Mouse (Mus musculus): ENCODE measurements at regions not wholly inside any gene's neighbourhood (a gene's known extent, or its start where the extent isn't known, plus 50 kb on each side); places are given as distances from the start of the nearest gene placed in this dataset.

DNA sequence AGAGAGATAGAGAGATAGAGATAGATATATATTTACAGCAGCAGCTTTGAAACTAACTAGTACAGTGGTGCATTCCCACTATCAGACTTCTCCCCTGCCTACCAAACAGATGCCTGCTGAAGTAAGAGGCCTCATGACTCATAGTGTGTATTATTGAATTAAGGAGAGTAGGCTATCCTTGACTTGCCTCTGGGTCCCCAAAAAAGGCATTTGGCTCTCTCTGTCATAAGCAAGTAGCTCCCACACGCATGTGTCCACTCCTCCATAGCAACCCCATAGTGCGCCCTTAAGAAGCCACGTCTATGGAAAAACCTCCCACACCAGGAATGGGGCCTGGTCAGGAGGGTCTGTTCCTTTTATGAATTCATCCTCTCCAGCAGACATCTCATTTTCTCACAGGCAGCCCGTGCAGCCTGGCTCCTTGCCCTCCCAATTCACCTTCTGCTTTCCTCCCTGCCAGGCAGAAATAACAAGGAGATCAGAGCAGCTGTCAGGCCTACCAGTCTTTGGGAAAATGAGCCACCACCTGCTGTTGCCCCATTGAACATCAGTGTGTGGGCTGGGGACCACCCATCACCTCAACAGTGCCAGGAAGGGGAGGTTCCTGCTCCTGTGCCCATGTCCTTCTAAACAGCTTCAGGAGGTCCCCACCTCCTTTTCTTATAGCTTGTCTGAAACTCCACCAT lies 208.5 kb upstream of the Mocs1 start:
- DNase-seq, result no peak

DNA sequence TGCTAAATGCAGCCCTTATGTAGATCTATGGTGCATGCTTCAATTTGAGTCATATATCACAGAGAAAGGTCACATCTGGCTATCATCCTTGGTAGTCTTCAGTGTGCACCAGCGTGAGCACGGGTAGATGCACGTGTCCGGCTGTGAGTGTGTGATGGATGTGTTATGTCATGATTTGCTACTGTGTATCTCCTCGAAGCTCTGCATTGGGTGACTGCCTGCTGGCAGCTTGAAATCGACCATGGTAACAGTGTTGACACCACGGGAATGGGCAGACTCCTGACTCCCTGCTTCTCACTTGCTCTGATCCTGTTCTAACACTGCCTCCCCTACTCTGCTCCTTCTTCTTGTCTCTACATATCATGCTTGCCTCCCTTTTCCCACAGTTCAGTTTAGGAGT lies 204.9 kb upstream of the Mocs1 start:
- DNase-seq, result no peak

- DNase-seq, result no peak
Measured at GRCm38 (mm10) chr17:49223651-49224050, 204.5 kb upstream of the Mocs1 start.

GRCm38 (mm10) chr17:49225255-49226015 lies 202.7 kb upstream of the Mocs1 start:
- DNase-seq, result no peak

DNA sequence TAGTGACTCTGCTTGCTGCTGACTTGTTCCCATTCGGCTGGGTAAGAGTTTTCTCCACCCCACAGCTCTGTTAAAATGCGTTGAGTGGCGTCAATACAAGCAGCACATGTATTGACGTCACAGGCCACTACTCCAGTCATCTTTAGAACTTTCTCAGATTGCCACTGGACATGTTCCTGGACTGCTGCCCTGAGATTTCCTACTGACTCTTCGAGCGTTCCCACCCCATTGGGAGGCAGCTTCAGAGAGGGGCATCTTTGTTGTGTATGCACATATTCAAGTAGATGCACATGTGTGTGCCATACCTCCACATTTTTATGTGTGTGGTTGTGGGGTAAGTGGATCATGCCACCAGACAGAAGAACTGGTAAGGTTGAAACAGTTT lies 202.2 kb upstream of the Mocs1 start:
- no peak for DNase-seq

DNA sequence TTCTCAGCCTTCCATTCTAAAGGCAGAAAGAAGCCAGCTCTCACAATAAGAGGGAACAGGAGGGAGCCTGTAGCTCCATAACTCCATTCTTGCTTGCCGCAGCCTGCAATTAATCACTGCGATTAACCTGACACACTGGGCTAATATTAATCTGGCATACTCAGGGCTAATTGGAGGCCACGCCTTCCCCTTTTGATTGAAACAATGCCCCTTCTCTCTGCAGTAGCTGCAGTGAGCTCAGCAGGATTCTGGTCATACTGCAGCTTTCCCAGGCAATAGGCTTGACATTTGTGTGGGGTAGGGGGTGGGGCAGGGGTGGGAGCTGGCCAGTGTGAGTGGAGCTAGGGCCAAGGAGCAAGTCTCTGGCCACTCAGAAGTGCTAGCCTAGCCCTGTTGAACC lies 196.9 kb upstream of the Mocs1 start:
- no peak for DNase-seq

GRCm38 (mm10) chr17:49240097-49240496 lies 188.1 kb upstream of the Mocs1 start:
- no peak for DNase-seq

DNA sequence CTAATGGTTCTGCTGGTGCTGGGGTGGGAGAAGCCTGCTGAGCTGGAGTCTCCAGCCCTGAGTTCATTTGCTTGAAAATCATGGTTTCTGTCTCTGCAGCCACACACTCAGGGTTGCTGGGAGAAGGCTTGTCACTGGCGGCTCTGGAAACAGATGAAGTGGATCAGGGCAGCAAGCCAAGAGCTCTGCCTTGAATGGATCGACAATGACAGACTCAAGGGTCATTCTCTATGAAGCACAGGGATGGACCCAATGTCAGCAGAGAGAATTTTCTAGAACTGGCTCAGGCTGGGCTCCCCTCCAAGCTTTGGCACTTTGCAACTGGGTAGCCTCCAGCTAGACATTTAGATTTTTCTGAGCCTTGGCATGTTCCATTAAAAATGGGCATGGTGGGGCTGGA lies 184.7 kb upstream of the Mocs1 start:
- DNase-seq, result peak; percentile 57

DNA sequence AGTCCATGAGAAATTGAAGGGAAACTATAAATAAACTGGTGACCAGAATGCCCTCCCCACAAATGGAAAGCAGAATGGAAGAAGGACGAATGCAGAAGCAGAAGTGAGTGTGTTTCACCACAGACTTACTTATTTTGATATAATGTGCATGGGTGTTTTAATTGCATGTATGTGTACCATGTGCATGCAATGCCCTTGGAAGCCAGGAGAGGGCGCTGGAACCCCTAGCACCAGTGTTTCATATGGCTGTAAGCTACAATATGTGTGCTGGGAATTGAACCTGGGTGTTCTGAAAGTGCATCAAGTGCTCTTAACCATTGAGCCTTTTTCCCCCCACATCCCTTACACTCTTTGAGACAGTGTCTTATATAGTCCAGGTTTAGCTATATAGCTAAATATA lies 183.1 kb upstream of the Mocs1 start:
- DNase-seq, result no peak

DNA sequence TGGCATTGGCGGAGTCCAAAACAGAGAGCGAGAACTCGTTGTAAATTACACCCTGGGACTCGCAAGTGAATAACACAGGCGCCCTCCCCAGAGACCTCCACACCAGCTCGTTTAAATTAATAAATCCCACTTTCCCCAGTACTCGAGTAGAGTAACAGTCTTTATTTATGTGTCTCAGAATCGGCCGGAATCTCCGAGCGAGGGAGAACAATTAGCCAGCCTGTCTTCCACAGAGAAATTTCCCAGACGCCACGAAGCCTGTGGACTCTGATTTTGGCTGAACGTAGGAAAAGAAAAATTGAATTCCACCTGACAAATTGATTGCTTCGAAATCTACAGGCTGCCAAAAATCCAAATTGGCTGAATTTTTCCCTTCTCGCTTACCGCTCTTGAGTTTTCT lies 180.9 kb upstream of the Mocs1 start:
- DNase-seq, result no peak

DNA sequence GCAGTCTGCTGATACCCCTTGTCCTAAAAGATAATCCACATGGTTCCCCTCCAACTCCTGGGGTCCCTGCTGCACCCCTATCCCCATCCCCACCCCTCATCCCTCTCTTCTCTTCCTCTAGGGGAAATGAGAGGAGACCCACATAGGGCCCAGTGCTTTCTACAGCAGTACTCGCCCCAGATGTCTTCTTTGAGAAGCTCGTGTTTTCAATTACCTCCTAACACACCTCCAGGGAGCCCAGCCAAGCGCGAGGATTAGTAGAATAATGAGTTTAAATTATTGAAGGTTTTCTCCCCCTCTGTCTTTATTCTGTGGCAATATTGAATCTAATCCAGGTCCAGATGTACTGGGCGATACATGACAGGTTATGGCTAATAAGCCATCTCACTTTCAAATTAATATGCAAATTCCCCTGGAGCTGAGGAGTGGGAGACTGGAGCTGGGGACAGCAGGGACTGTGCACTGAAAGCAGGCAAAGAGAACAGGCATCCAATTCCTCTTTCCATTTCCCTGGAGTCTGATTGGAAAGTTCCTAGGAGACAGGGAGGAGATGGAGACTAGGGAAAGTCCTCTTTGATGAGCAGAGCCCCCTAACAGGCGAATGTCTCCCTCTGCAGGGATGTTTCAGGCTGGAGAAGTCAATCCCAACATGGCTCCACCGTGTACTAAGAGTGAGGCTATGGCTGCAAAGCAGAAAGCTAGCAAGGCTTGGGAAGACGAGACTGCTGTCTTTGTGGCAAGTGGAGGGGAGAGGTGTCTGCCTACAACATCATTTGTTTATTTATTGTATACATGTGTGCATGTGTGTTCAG lies 177.2 kb upstream of the Mocs1 start:
- no peak for DNase-seq

DNA sequence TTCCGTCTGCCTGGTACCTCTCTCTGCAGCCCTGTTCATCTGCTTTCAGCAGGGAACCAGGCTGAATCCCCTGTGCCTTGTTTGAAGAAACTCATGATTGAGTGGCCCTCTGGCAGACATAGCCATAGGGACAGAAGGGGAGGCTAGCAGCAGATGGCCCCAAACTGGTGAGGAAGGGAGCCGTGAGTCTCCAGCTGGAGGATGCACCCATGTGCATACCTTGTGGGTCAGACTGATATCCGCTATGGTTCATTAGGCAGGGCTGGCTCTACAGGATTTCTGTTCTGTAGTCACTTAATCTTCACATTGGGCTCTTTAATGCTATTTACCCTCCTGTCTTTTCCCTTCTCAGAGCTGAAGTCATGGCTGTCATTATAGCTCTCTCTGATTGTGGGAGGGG lies 175.9 kb upstream of the Mocs1 start:
- DNase-seq, result no peak

- no peak for DNase-seq
Measured at GRCm38 (mm10) chr17:49258496-49258895, 169.7 kb upstream of the Mocs1 start.

DNA sequence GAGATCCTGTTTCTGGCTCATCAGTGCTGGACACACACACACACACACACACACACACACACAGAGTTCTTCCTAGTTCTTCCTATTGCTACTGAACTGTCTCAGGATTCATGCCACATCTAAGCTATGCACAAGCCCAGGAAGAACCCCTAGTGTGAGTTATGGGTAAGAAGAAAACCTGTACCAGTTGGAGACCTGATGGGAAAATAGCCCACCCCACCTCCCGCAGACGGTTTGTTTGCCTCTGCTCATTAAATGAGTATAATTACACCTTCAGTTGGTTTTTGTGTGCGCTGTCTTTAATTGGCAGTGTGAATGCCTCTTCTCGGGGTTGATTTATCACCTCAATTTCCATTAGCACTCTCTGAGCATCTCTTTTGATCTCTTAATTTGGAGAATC lies 165.8 kb upstream of the Mocs1 start:
- no peak for DNase-seq

DNA sequence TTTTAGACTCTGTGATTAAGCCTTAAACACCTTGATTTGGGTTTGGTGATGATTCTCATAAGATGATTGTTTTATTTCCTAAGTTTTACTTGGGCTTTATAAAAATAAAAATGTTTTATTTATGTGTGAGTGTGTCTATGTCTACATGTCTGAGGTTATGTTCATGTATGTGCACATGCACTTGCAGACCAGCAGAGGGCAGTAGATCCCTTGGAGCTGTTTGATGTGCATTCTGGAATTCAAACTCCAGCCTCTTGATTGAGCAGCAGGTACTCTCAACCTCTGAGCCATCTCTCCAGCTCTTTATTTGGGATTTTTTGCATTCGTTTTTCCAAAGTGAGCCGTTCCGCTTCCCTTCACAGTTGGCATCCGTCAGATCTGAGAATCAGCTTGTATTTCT lies 161.8 kb upstream of the Mocs1 start:
- DNase-seq, result no peak

GRCm38 (mm10) chr17:49269943-49270342 lies 158.2 kb upstream of the Mocs1 start:
- no peak for DNase-seq

GRCm38 (mm10) chr17:49272661-49273448 lies 155.3 kb upstream of the Mocs1 start:
- DNase-seq, result peak; percentile 12

- no peak for DNase-seq
Measured at GRCm38 (mm10) chr17:49274936-49275335, 153.2 kb upstream of the Mocs1 start.

GRCm38 (mm10) chr17:49275421-49275820 lies 152.7 kb upstream of the Mocs1 start:
- no peak for DNase-seq

- no peak for DNase-seq
Measured at GRCm38 (mm10) chr17:49275916-49276315, 152.2 kb upstream of the Mocs1 start.

- no peak for DNase-seq
Measured at GRCm38 (mm10) chr17:49278541-49278940, 149.6 kb upstream of the Mocs1 start.

- no peak for DNase-seq
Measured at GRCm38 (mm10) chr17:49278973-49279727, 149.0 kb upstream of the Mocs1 start.

Measured in adrenal gland, postnatal 25 days (tissue).